Mouse (Mus musculus) MEL (cell line): Measurements from ENCODE around the gene C130060K24Rik. TPM values are rescaled to one million over a fixed set of nuclear protein-coding genes. Genes with fewer than 3 reads are reported as not detected.

Source experiments
- DNase-seq: peaks from one replicate; pipeline ENCODE4 v3.0.0; 2011; ENCODE audit warnings: low read depth, low spot score
- H3K27ac ChIP-seq: 2 replicates; pipeline ENCODE4 v1.5.1; 2012; ENCODE audit warnings: low read depth, mild to moderate bottlenecking, control low read depth, low read length, moderate library complexity; ENCODE audit not compliant: control insufficient read depth
- H3K27me3 ChIP-seq, 2 experiments: fragments of 150-350 bp in 1 of 2; sonication (generic) in 1 of 2; 2 replicates each; pipeline ENCODE4 v1.6.1; 2012; ENCODE audit warnings: low read length in 2 of 2, mild to moderate bottlenecking in 2 of 2, improper control_type of control experiment in 1 of 2, moderate library complexity in 1 of 2; ENCODE audit not compliant: insufficient read depth in 2 of 2, control insufficient read depth in 1 of 2
- H3K36me3 ChIP-seq, 2 experiments: 2 replicates each; pipeline ENCODE4 v1.6.1; 2012 to 2014; ENCODE audit warnings: low read length in 2 of 2, improper control_type of control experiment in 1 of 2, inconsistent platforms in 1 of 2, mild to moderate bottlenecking in 1 of 2; ENCODE audit not compliant: insufficient read depth in 2 of 2, control insufficient read depth in 1 of 2
- H3K4me1 ChIP-seq, 2 experiments: fragments of 150-350 bp in 1 of 2; sonication (generic) in 1 of 2; 2 replicates each; pipeline ENCODE4 v1.6.1; 2012; ENCODE audit warnings: low read length in 2 of 2, improper control_type of control experiment in 1 of 2, mild to moderate bottlenecking in 1 of 2; ENCODE audit not compliant: insufficient read depth in 2 of 2, control insufficient read depth in 1 of 2
- H3K4me3 ChIP-seq, 2 experiments: fragments of 150-350 bp in 1 of 2; sonication (generic) in 1 of 2; 2 replicates each; pipeline ENCODE4 v1.5.1; 2012; ENCODE audit warnings: low read depth in 2 of 2, low read length in 2 of 2, mild to moderate bottlenecking in 2 of 2, moderate library complexity in 2 of 2, control low read depth in 1 of 2, improper control_type of control experiment in 1 of 2; ENCODE audit not compliant: control insufficient read depth in 1 of 2, insufficient read depth in 1 of 2
- H3K79me2 ChIP-seq: 2 replicates; pipeline ENCODE4 v1.6.1; 2012; ENCODE audit warnings: mild to moderate bottlenecking, low read length, moderate library complexity; ENCODE audit not compliant: control insufficient read depth, poor library complexity, insufficient read depth
- H3K9ac ChIP-seq: 2 replicates; pipeline ENCODE4 v1.6.1; 2012; ENCODE audit warnings: low read depth, mild to moderate bottlenecking, control low read depth, low read length, moderate library complexity; ENCODE audit not compliant: control insufficient read depth, poor library complexity, severe bottlenecking
- H3K9me3 ChIP-seq: fragments of 150-350 bp; sonication (generic); replicated peaks from 2 replicates; pipeline ENCODE4 v1.6.1; 2012; ENCODE audit warnings: mild to moderate bottlenecking, low read length, improper control_type of control experiment, moderate library complexity; ENCODE audit not compliant: insufficient read depth
- BHLHE40 ChIP-seq: IDR thresholded peaks from 2 replicates; pipeline ENCODE4 v1.6.1; 2012; ENCODE audit warnings: low read depth, mild to moderate bottlenecking, inconsistent platforms, low read length, improper control_type of control experiment, borderline replicate concordance
- CHD1 ChIP-seq: IDR thresholded peaks from 2 replicates; pipeline ENCODE4 v1.6.1; 2012; ENCODE audit warnings: low read depth, mild to moderate bottlenecking, inconsistent platforms, low read length, improper control_type of control experiment
- CHD2 ChIP-seq: IDR thresholded peaks from 2 replicates; pipeline ENCODE4 v1.6.1; 2011; ENCODE audit warnings: low read length, improper control_type of control experiment
- CTCF ChIP-seq, 3 experiments: IDR thresholded peaks in 2 of 3; conservative IDR thresholded peaks in 1 of 3; 2 replicates each; pipeline ENCODE4 v1.5.1; 2011 to 2012; ENCODE audit warnings: low read length in 3 of 3, low read depth in 2 of 3, mild to moderate bottlenecking in 2 of 3, improper control_type of control experiment in 1 of 3, inconsistent platforms in 1 of 3, mixed read lengths in 1 of 3, moderate library complexity in 1 of 3; ENCODE audit not compliant: control insufficient read depth in 1 of 3, insufficient read depth in 1 of 3, poor library complexity in 1 of 3, severe bottlenecking in 1 of 3
- EP300 ChIP-seq, 2 experiments: IDR thresholded peaks; 2 replicates each; pipeline ENCODE4 v1.6.1; 2011; ENCODE audit warnings: improper control_type of control experiment in 2 of 2, low read length in 2 of 2, low read depth in 1 of 2, mild to moderate bottlenecking in 1 of 2
- GATA1 ChIP-seq: IDR thresholded peaks from 2 replicates; pipeline ENCODE4 v1.6.1; 2011; ENCODE audit warnings: low read depth, low read length, improper control_type of control experiment
- HCFC1 ChIP-seq: IDR thresholded peaks from 2 replicates; pipeline ENCODE4 v1.6.1; 2012; ENCODE audit warnings: low read depth, mild to moderate bottlenecking, inconsistent platforms, low read length, improper control_type of control experiment, moderate library complexity
- JUND ChIP-seq: IDR thresholded peaks from 2 replicates; pipeline ENCODE4 v1.6.1; 2011; ENCODE audit warnings: low read depth, mild to moderate bottlenecking, improper control_type of control experiment, low read length
- MAFK ChIP-seq: IDR thresholded peaks from 2 replicates; pipeline ENCODE4 v1.6.1; 2011; ENCODE audit warnings: low read depth, mild to moderate bottlenecking, low read length, improper control_type of control experiment, borderline replicate concordance
- MAX ChIP-seq: IDR thresholded peaks from 2 replicates; pipeline ENCODE4 v1.6.1; 2011; ENCODE audit warnings: low read length, improper control_type of control experiment
- MEF2A ChIP-seq: IDR thresholded peaks from 2 replicates; pipeline ENCODE4 v1.6.1; 2014; ENCODE audit warnings: low read depth, mild to moderate bottlenecking, inconsistent platforms, low read length, improper control_type of control experiment; ENCODE audit not compliant: poor library complexity, insufficient replicate concordance, severe bottlenecking; ENCODE audit errors: extremely low read depth
- MYC ChIP-seq: IDR thresholded peaks from 2 replicates; pipeline ENCODE4 v1.6.1; 2011; ENCODE audit warnings: low read depth, mild to moderate bottlenecking, low read length, improper control_type of control experiment, moderate library complexity
- NRF1 ChIP-seq: IDR thresholded peaks from 2 replicates; pipeline ENCODE4 v1.6.1; 2014; ENCODE audit warnings: low read depth, mild to moderate bottlenecking, inconsistent platforms, low read length, improper control_type of control experiment, moderate library complexity; ENCODE audit not compliant: poor library complexity, insufficient read depth, severe bottlenecking
- RAD21 ChIP-seq: IDR thresholded peaks from 2 replicates; pipeline ENCODE4 v1.6.1; 2011; ENCODE audit warnings: mild to moderate bottlenecking, low read depth, low read length, improper control_type of control experiment
- RCOR1 ChIP-seq: IDR thresholded peaks from 2 replicates; pipeline ENCODE4 v1.6.1; 2012; ENCODE audit warnings: low read depth, mild to moderate bottlenecking, inconsistent platforms, low read length, improper control_type of control experiment
- SMC3 ChIP-seq: IDR thresholded peaks from 2 replicates; pipeline ENCODE4 v1.6.1; 2011; ENCODE audit warnings: low read depth, low read length, improper control_type of control experiment
- TAL1 ChIP-seq: IDR thresholded peaks from 2 replicates; pipeline ENCODE4 v1.6.1; 2012; ENCODE audit warnings: mild to moderate bottlenecking, inconsistent platforms, low read length, moderate library complexity, mixed read lengths
- TCF12 ChIP-seq: IDR thresholded peaks from 2 replicates; pipeline ENCODE4 v1.6.1; 2014; ENCODE audit warnings: low read depth, mild to moderate bottlenecking, inconsistent platforms, low read length, improper control_type of control experiment, moderate library complexity
- UBTF ChIP-seq: IDR thresholded peaks from 2 replicates; pipeline ENCODE4 v1.6.1; 2012; ENCODE audit warnings: low read depth, mild to moderate bottlenecking, inconsistent platforms, low read length, improper control_type of control experiment, moderate library complexity, borderline replicate concordance; ENCODE audit not compliant: insufficient read depth
- ZC3H11A ChIP-seq: IDR thresholded peaks from 2 replicates; pipeline ENCODE4 v1.6.1; 2012; ENCODE audit warnings: low read depth, mild to moderate bottlenecking, inconsistent platforms, low read length, improper control_type of control experiment
- ZKSCAN1 ChIP-seq: IDR thresholded peaks from 2 replicates; pipeline ENCODE4 v1.6.1; 2012; ENCODE audit warnings: low read depth, mild to moderate bottlenecking, inconsistent platforms, low read length, improper control_type of control experiment, moderate library complexity
- ZNF384 ChIP-seq: IDR thresholded peaks from 2 replicates; pipeline ENCODE4 v1.6.1; 2012; ENCODE audit warnings: low read depth, mild to moderate bottlenecking, inconsistent platforms, low read length, improper control_type of control experiment
- polyA plus RNA-seq, 2 experiments: library from polyadenylated mRNA; stranded (reverse) in 1 of 2; unstranded in 1 of 2; fragments of >175 nt in 1 of 2; fragments of >200 nt in 1 of 2; gene quantifications; 2 replicates each; pipeline versions ENCODE4 v1.2.1 to v1.2.4; 2012; ENCODE audit warnings: low replicate concordance in 2 of 2, low read depth in 1 of 2; ENCODE audit not compliant: insufficient read length in 2 of 2, insufficient read depth in 1 of 2, missing spikeins in 1 of 2
- total RNA-seq: library from RNA; depleted of rRNA; stranded (reverse); fragments of 300-350 nt; gene quantifications from 2 replicates; pipeline ENCODE4 v1.2.3, GENCODE M21; 2012

Gene C130060K24Rik
- total and polyA plus RNA-seq, 3 experiments, result not detected

GRCm38 (mm10) chr6:65427065-65427464, 46.2 kb downstream of the C130060K24Rik start:
- Histone ChIP-seq H3K27me3 (no peaks in the 10 kb centered on the region), H3K4me3 (no peak overlapping the region), H3K4me1 (no peaks in the 10 kb centered on the region), H3K9me3 (no peaks in the 10 kb centered on the region), H3K27ac (no peak overlapping the region), H3K9ac (no peak overlapping the region), H3K36me3 (no peaks in the 10 kb centered on the region), H3K79me2 (no peaks in the 10 kb centered on the region)
- TF ChIP-seq SMC3 (no peak), CHD2 (no peak), EP300 (IDR thresholded peaks at IDR 0.05; ENCODE audit: low read depth in 1 of 2, low read length in 2 of 2) (no peak), CHD1 (no peak), RAD21 (no peak), GATA1 (no peak), NRF1 (no peak), ZNF384 (no peak), UBTF (no peak), RCOR1 (no peak), MEF2A (no peak), TCF12 (no peak), HCFC1 (no peak), MAX (no peak), JUND (no peak), CTCF (IDR thresholded peaks at IDR 0.05 in 2 of 3, conservative IDR thresholded peaks at IDR 0.05 in 1 of 3; ENCODE audit: control insufficient read depth in 1 of 3, insufficient read depth in 1 of 3, low read depth in 2 of 3, low read length in 3 of 3, poor library complexity in 1 of 3, severe bottlenecking in 1 of 3) (no peak), TAL1 (no peak), MAFK (no peak), MYC (no peak), ZC3H11A (no peak)
- no peak for DNase-seq

- DNase-seq, result peak; percentile 71
- H3K9me3 ChIP-seq, result no peaks in the 10 kb centered on the region
- H3K27me3 ChIP-seq, result no peaks in the 10 kb centered on the region
- no peak overlapping the region for H3K4me3 ChIP-seq
- no peak overlapping the region for H3K27ac ChIP-seq
- no peaks in the 10 kb centered on the region for H3K36me3 ChIP-seq
- H3K9ac ChIP-seq, result no peak overlapping the region
- TF ChIP-seq ZKSCAN1 (no peak), BHLHE40 (peak; percentile 73; the same call in 1 of the 2 replicates)
- TF ChIP-seq, all 39 proteins: peak for 1
- H3K4me1 ChIP-seq, result no peaks in the 10 kb centered on the region
- H3K79me2 ChIP-seq, result no peaks in the 10 kb centered on the region
Measured at GRCm38 (mm10) chr6:65433159-65433558, 52.3 kb downstream of the C130060K24Rik start.
